Mouse (Mus musculus) heart, postnatal 10 days (tissue): ENCODE results near the gene BC025446. TPM values are rescaled to one million over a fixed set of nuclear protein-coding genes. Genes with fewer than 3 reads are reported as not detected.
A peak's percentile ranks its signal among the peaks of the same experiment; 100 is the strongest.
"Not testable (repeated sequence)": the region's sequence is repeated elsewhere in the genome, so short reads cannot be mapped to it uniquely, and the experiment has no call there.

Experiments
- DNase-seq, 2 experiments: peaks; one replicate each; pipeline ENCODE4 v3.0.0; 2021
- intact Hi-C: fragments of 180-260 bp; cut with DNase I; formaldehyde crosslinking; loops from one replicate; pipeline ENCODE4 v1.15.1; 2025
- total RNA-seq, 2 experiments: library from RNA; stranded (reverse); gene quantifications; 2 replicates each; pipeline ENCODE4 v1.2.3; 2021

BC025446 gene
- total RNA-seq: not detected

DNA sequence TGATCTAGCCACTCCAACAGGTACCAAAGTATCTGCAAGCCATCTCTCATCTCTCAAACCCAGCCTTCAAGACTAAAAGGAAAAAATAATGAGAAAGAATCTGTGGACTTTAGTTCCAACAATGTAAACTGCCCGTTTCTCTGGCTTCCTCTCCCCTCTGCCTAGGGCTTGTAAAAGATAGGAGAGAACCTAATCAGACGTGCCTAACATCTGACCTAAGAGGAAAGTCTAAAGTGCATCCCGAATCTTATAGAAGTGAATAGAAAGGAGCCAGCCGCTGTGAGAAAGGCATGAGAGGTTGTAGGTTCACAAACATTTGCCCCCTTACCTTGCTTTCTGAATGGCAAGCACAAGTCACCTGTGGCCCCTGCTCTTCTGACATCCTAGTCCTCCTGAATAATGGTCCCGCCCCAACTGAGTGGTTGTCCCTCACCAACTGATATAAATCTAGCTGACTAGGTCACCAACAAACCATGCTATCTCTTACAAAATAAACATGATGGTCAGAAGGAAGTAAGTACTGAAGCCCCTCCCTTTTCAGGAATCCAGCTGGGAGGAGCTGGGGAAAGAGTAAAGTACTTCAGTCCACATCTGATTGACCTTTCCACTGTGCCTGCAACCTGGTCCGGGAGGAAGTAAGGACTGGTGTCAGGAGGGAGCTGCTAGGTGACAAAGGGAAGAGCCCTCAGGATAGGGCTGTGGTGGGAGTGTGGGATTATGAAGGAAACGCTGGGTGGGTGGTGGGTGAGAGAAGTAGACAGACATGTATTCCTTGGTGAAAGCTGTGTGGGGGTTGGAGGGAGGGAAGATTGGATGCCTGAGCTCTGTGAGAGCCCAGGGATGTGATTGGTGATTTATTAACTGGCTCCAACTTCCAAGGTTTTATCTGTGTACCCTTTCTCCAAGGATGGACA, at the start of gene BC025446:
TSS of gene BC025446 (plus strand) at position 599 of the 914 bp plus-strand sequence.
- DNase-seq: no peak
- intact Hi-C loops: no loop called here

DNA sequence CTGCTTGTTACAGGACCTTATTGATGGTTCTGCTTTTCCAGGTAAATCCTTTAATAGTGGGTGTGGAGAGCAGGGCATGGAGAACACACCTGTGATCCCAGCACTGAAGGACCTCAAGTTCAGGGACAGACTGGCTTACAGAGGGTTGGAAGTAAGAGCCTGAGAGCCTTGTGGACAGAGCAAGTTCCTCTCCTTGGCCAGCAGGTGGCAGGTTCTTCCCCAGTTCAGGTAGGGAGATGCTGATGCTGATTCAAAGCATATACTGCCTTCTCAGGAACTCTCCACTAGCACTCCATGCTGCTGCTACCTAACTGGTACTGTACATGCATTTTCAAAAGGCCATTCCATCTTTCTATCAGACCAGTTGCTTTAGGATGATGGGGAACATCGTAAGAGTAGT, 40.7 kb upstream of the BC025446 start:
- DNase-seq: peak; percentile 7 to 15
- intact Hi-C loops: no loop called here

DNA sequence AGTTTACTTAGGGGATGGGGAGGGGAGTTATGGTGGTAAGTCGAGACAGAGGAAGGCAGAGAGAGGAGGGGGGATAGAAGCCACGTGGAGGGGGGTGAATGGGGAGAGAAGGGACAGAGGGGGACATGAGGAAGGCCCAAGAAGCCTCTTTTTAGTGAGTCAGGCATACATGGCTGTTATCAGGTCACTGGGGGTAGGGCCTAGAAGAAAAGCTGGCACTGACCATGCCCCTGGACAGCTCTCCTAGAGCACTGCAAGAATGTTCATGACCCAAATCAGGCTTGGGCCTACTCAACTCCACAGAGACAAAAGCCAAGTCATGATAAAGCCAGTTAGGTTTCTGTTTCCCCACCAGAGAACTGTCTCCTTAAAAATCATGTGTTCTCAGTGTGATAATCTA, 29.9 kb upstream of the BC025446 start:
- no peak for DNase-seq
- intact Hi-C loops: no loop called here

DNA sequence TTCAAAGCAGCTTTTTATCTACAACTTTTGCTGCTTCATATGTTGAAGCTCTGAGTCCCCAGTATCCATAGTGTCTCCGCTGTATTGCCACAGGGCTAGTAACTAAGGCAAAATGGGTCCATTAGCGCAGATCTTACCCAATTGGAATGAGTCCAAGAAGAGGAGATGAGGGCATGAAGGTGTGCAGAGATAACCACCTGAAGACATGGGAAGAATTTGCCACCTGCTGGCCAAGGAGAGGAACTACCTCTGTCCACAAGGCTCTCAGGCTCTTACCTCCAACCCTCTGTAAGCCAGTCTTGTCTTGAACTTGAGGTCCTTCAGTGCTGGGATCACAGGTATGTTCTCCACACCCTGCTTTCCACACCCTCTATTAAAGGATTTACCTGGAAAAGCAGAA, 27.1 kb upstream of the BC025446 start:
- intact Hi-C loops: no loop called here
- DNase-seq: peak in 1 of 2 experiments; percentile 6

DNA sequence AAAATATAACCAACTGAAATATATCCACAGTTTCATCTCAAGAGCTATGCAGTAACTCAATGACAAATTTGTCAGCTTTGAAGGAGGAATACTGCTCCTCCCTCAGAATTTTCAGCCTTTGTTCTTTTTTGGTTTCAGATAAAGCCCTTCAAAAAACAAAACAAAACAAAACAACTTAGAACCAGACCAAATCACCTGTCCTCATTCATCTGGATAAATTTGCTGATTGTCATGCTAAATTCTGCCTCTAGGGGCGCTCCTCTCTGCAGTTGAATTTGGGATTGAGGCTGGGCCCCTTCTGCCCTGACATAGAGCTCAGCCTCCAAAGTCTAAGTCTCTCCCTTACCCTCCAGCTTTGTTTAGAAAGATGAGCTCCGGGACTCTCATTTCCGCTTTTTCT, 25.6 kb upstream of the BC025446 start:
- intact Hi-C loops: not testable (repeated sequence)
- peak; percentile 3 to 11 for DNase-seq

DNA sequence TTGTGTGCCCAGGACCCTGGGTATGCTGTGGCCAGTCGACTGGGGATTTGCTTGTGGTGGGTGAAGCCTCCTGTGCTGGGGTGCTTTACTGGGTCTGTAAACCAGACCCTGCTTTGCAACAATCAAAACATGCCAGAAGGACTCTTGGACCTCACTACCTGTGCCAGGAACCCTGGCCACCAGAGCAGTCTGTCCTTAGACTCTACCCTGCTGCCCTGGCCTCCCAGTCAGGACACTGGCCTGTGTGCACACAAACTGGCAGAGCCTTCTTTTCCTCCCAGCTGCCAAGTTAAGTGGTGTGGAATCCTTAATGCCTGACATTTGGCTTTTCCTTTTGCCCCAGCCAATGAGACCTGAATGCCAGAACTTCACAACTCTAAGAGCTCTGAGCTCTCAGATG, 655 bp downstream of the BC025446 start:
- DNase-seq: no peak
- intact Hi-C loops: no loop called here

DNA sequence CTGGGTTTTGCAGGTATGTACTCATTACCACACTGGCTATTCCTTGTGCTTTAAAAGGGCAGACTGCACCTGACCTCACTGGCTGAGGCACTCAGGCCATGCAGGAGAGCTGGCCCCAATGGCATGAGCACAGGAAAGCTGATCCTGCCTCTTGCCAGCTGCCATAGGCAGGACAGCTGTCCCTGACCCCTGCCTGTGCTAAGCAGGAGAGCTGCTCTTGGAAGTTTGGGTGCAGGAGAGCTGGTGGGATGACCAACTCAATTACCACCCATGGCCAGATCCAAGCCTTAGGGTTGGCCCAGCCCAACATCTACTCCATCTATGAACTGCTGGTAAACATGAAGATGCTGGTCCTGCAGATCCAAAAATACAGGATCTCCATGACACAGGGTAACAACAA, 5.8 kb downstream of the BC025446 start:
- intact Hi-C loops: no loop called here

DNA sequence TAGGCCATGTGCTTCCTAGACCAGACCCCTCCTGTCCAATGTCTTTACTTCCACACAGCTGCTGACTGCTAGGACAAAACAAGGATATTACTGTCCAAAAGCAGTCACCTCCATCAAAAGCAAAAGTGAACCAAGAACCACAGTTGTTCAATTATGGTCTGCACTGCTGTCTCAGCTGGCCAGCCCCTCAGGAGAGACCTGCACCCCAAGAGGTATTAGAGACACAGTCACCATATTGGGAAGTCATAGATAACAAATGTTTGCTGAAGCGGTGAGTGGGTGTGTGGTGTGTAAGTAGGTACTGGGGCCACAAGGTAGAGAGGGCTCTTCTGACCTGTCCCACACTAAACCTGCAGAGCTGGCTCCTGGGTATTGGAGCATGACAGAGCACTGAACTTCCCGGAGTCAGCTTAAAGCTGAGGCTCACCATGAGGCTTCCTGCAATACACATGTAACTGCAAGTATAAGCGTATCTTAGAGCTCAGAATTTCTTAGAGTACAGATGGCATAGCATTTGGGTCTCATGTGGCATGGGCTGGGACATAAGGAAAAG, 21.6 kb downstream of the BC025446 start:
- intact Hi-C loops: no loop called here
- no peak for DNase-seq

More for the DNA sequence above, 5.8 kb downstream of the BC025446 start:
- no peak for DNase-seq

DNA sequence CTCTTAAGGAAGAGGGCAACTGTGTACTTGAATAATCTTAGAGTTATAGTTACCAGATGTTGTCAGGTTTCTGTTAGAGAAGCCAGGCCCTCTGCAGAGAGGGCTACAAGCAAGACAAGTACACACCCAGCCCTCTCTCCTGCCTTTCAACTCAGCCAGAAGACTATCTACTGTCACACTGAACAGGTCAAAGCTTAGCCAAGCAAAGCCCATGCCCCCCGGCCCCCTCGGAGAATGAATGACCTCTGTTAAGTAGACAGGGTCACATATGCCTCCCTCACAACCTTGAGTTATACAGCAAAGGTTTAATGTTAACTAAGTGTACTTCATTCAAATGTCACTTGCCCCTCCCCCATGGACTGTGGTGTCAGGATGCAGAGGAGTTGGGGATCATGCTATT, 24.4 kb downstream of the BC025446 start:
- no peak for DNase-seq
- intact Hi-C loops: no loop called here

DNA sequence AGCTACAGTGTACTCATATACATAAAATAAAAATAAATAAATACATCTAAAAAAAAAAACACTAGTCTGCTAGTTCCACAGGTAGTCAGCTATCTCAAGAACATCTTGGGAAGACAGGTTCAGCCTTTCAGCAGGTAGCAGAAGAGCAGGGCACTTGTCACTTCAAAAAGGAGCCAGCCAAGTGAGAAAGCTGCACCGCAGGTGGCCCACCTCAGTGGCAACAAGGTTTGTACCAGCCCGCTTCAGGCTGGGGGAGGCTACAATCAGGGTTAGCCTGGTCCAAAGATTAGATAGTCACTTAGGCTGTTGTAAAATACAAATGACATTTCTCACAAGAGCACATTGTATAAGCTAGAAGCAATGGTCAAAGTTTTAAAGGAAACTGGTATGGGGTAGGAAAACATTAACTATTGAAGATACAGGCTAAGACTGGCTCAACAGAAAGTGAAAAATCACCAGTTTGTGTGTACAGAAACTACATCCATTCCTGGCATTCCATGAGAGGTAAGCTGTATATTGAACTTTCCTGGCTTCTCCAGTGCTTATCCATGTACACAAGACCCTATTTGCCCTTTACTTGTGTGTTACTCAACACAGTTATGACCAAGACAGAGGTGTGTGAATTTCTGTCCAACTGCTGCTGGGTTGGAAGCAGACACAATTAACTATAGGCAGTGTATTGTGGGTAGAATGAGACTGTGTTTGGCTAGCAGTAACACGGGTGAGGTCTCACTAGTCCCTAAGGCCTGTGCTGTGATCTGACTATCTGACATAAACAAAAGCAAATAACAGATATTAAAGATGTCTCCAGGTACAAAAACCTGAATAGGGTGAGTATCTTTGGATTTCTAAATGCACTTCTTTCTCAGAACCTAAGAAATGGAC, 26.8 kb downstream of the BC025446 start:
- intact Hi-C loops: no loop called here
- DNase-seq: no peak

DNA sequence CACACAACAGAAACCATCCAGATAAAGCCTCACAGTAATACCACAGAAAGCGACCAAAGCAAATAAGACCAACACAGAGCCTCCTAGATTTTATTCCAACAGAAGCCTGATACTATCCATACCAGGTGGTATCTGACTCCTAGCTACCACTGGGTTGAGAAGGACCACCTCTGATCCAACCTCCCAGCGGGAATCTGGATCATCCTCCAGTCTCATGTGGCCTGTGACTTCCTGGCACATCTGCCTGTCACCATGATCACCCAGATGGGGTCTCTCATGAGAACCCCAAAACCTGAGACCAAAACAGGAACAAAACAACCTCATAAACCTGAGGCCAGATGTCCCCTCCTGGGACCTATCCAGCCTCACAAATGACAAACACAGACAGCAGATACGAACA, 38.5 kb downstream of the BC025446 start:
- no peak for DNase-seq
- intact Hi-C loops: no loop called here

DNA sequence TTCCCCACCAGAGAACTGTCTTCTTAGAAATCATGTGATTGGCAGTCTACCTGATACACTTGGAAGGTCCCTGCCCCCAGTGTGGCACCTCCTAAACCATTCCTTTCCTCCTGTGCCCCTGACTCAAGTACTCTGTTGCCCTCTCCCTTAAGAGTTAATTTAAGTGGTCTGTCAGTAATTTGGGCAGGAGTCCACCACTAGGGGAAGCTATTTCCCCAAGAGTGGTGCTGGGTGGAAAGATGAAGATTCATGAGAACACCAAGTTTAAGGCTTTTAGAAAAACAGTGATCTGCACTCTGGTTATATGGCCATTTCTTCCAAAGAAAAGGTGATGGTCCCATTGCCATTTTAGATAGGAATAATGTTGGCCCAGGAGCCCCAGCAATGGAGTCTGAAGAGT, 49.7 kb downstream of the BC025446 start:
- intact Hi-C loops: no loop called here

DNA sequence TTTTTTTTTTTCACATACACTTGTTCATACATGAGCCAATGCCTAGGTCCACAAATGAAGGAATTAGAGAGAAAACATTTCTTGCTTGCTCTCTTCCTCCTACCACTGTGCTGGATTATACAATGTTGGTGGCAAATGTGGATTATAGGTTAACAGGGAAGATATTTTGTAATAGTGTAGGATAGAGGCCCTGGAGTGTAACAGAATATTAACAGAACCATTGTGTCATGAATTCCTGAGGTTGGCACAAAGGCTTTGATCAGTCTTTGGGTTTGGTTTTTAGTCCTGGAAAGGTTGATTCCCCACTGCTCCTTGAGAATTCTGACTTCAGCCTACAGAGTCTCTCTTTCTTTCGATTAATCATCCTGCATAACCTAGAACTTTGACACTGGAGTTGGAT, 50.5 kb downstream of the BC025446 start:
- no peak for DNase-seq
- intact Hi-C loops: no loop called here

More for the DNA sequence above, 49.7 kb downstream of the BC025446 start:
- DNase-seq: no peak

DNA sequence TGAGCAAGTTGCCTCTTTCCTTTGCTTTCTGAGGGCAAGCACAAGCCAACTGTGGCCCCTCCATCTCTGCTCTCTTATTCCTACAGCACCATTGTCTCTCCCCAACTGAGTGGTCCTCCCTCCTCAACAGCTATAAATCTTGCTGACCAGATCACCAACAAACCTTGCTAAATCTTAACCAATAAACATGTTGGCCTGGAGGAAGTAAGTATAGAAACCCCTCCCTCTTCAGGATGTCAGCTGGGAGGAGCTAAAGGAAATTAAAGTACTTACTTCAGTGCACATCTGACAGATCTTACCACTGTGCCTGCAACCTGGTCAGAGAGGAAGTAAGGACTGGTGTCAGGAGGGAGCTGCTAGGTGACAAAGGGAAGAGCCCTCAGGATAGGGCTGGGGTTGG, 51.9 kb downstream of the BC025446 start, which contains the start of gene Ly6f:
TSS of gene Ly6f (plus strand) at position 301 of the 400 bp plus-strand sequence.
- intact Hi-C loops: no loop called here

DNA sequence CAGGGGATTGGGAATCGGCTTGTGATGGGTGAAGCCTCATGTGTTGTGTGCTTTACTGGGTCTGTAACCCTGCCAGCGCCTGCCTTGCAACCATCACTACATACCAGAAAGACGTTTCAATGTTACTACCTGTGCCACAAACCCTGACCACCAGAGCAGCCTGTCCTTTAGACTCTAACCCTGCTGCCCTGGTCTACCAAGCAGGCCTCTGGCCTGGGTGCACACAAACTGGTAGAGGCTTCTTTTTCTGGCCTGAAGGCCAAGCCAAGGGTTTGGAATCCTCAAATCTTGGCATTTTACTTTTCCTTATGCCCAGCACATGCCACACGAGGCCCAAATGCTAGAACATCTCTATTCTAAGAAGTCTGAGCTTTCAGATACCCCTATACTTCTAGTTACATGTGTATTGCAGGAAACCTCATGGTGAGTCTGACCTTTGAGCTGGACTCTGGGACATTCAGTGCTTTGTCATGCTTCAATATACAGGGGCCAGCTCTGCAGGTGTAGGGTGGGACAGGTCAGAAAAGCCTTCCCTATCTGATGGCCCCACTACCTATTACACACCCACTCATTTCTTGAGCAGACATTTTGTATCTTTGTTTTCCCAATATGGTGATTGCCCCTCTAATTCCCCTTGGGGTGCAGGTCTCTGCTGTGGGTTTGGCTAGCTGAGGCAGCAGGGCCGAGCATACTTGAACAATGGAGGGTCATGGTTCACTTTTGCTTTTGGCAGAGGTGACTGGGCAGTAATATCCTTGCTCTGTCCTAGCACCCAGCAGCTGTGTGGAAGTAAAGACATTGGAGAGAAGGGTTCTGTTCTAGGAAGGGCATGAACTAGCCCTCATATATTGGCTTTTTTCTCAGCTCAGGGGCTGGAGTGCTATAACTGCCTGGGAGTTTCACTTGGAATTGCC, 53.0 kb downstream of the BC025446 start:
- no peak for DNase-seq
- intact Hi-C loops: no loop called here

More for the DNA sequence above, 51.9 kb downstream of the BC025446 start, which contains the start of gene Ly6f:
- no peak for DNase-seq

DNA sequence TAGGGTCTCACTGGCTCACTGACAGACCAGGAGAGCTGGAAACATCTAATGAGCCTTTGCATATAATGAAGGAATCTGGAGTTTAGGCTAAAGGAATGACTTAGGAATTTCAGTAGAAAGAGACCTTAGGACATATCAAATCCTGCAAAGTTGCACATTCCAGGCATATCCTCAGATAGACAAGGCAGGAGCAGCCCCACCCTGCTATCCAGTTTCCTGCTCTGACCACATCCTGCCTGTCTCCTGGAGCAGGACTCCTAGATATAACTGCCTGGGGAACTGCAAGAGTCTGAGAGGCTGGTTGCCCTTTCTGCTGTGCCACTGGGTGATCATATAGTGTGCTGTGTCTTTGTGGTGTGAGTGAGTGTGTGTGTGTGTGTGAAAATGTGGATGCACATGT, 54.0 kb downstream of the BC025446 start:
- intact Hi-C loops: no loop called here
- no peak for DNase-seq

DNA sequence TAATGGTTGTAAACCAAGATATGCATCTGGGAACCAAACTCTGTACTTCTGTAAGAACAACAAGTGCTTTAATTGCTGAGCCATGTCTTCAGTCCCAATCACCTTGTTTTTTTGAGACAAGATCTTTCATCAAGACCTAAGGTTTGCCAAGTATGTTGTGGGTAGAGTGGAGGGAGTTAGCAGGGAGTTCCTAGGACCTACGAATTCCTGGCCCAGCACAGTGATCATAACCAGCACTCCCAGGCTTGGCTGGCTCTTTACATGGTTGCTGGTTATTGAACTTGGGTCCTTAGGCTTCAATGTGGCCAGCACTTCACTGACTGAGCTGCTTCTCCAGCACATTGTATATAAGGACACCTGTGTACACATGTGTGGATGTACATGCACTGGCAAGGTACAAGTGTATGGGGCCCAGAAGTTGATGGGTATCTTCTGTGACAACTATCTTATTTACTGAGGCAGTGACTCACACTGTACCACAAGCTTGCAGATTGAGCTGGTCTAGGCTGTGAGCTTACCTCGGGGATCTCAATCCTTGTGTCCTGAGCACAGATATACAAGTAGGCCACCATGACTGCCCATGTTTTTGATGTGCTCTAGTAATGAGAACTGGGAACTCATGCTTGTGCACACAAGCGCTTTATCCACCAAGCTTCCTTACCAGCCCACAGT, 54.7 kb downstream of the BC025446 start:
- no peak for DNase-seq
- intact Hi-C loops: no loop called here

DNA sequence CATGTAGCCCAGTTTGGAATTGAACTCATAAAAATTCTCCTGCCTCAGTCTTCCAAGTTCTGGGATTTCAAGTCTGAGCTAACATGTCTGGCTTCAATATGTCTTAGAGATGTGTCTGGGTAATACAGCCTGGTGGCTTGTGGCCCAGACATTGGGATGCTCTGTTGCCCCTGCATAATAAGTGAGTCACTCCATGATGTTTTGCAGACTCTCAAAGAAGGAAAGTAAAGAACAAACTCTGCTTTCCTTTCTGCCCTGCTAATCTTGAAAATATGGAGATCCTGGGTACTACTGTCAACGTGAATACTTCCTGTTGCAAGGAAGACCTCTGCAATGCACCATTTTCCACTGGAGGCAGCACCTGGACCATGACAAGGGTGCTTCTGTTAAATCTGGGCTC, 55.2 kb downstream of the BC025446 start:
- intact Hi-C loops: no loop called here
- DNase-seq: no peak

DNA sequence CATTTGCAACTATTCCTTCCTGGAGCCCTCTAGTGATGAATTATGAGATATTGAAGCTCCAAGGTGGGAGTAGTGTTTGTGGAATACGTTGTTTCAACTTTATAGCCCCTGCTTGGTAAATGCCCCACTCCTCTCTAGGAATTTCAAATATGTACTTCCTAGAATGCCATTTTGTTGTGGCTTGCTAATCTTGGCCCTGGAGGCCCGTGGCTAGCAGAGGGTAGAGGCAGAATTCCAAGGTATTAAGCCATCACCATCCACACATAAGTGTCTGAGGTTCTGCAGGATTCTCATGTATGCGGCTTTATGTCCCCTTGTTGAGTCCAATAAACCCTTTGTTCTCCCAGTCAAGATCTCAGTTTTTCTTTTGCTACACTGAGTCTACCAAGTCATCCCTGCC, 55.7 kb downstream of the BC025446 start:
- intact Hi-C loops: no loop called here
- no peak for DNase-seq
